Mouse (Mus musculus) hindbrain, embryonic 14.5 days (tissue): Measurements from ENCODE around the gene Tppp. TPM values are rescaled to one million over a fixed set of nuclear protein-coding genes. Genes with fewer than 3 reads are reported as not detected.

Experiments used
- ATAC-seq: fragments of 200-750 bp; cut with Nextera tagmentation; 2 replicates; pipeline ENCODE4 v1.8.0; 2017; ENCODE audit warnings: moderate number of reproducible peaks, mild to moderate bottlenecking, moderate TSS enrichment, moderate library complexity; ENCODE audit not compliant: low FRiP score
- DNase-seq: peaks from one replicate; pipeline ENCODE4 v3.0.0-alpha.2; 2015; ENCODE audit warnings: low spot score
- H3K27ac ChIP-seq: fragments of 300-500 bp; sonication (generic); 2 replicates; pipeline ENCODE4 v1.5.1; 2014; ENCODE audit warnings: mild to moderate bottlenecking, moderate library complexity
- H3K27me3 ChIP-seq: fragments of 300-500 bp; sonication (generic); 2 replicates; pipeline ENCODE4 v1.6.1; 2014; ENCODE audit warnings: mild to moderate bottlenecking, low read length, mixed read lengths; ENCODE audit not compliant: control insufficient read depth, insufficient read depth
- H3K36me3 ChIP-seq: fragments of 300-500 bp; sonication (generic); replicated peaks from 2 replicates; pipeline ENCODE4 v1.6.1; 2014; ENCODE audit not compliant: control insufficient read depth, insufficient read depth
- H3K4me1 ChIP-seq: fragments of 300-500 bp; sonication (generic); replicated peaks from 2 replicates; pipeline ENCODE4 v1.6.1; 2014; ENCODE audit warnings: antibody characterized with exemption, low read length, mixed read lengths; ENCODE audit not compliant: control insufficient read depth, insufficient read depth
- H3K4me2 ChIP-seq: fragments of 300-500 bp; sonication (generic); replicated peaks from 2 replicates; pipeline ENCODE4 v1.6.1; 2014; ENCODE audit warnings: mild to moderate bottlenecking, moderate library complexity
- H3K4me3 ChIP-seq: fragments of 300-500 bp; sonication (generic); replicated peaks from 2 replicates; pipeline ENCODE4 v1.5.1; 2014; ENCODE audit warnings: mild to moderate bottlenecking, low read length
- H3K9ac ChIP-seq: fragments of 300-500 bp; sonication (generic); 2 replicates; pipeline ENCODE4 v1.6.1; 2014
- H3K9me3 ChIP-seq: fragments of 300-500 bp; sonication (generic); 2 replicates; pipeline ENCODE4 v1.6.1; 2016; ENCODE audit warnings: low read length; ENCODE audit not compliant: control insufficient read depth
- WGBS: fragments of 180-500 bp; shearing (Covaris S2); extraction: QIAGEN DNeasy Blood & Tissue Kit; methylation state at CpG from one replicate; pipeline ENCODE4 v1.1.7; 2014; 5-methylcytosine and 5-hydroxymethylcytosine counted together
- polyA plus RNA-seq: library from polyadenylated mRNA; unstranded; fragments of >200 nt; fragmentation: Nextera tagmentation; extraction: Ambion mirVana; gene quantifications from 2 replicates; pipeline ENCODE4 v1.2.1, GENCODE M21; 2014

The Tppp gene
- 13.4 and 15.7 TPM in 2 replicates for polyA plus RNA-seq

DNA sequence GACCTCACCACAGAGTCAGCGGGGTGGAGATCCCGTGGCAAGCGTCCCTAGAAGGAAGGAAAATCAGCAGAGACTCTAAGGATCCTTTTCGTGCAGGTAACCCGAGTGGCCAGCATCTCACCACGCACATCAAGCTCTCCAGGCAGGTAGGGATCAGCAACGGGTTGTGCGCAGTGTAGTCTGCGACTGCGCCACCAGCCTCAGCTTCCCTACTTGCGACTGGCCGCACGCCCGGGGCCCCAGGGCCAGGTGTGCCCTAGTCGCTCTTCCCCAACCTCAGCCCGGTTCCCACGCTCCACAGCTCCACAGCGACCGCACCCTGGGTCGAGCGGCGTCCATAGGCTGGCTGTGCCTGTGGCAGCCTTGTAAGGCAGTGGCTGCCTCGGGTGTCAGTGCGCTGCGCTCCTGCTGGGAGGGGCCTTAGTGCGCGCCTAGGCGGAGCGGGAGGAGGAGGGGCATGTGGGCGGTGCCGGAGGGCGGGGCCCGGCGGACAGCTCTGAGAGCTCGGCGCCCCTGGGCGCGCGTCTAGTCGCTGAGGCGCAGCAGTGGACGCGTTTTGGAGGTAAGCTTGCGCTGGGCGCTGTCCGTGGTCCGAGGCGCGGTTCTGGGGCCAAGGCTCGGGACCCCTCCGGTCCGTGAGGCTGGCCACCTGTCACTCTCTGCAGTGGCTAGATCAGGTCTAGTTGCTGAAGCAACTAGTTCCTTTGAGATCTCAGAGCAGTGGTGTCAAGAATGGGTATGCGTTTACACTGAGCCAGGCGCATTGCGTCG lies at the start of gene Tppp:
Gene Tppp (plus strand): TSS at position 460 of the 771 bp plus-strand sequence.
- Histone ChIP-seq H3K4me3 (peak within 1 kb of the TSS; percentile 55), H3K27ac (peak within 1 kb of the TSS; percentile 77), H3K4me1 (peaks cover 11% of the 10 kb centered on the region), H3K27me3 (peaks cover 4% of the 10 kb centered on the region; the same call in 1 of the 2 replicates), H3K9me3 (no peaks in the 10 kb centered on the region), H3K4me2 (peak within 1 kb of the TSS; percentile 80), H3K36me3 (no peaks in the 10 kb centered on the region), H3K9ac (peak within 1 kb of the TSS; percentile 59)
- ATAC-seq (peak; percentile 92), DNase-seq (peak; percentile 83)
- under 1% methylated on average over 49 of the region's 56 CpGs for WGBS

DNA sequence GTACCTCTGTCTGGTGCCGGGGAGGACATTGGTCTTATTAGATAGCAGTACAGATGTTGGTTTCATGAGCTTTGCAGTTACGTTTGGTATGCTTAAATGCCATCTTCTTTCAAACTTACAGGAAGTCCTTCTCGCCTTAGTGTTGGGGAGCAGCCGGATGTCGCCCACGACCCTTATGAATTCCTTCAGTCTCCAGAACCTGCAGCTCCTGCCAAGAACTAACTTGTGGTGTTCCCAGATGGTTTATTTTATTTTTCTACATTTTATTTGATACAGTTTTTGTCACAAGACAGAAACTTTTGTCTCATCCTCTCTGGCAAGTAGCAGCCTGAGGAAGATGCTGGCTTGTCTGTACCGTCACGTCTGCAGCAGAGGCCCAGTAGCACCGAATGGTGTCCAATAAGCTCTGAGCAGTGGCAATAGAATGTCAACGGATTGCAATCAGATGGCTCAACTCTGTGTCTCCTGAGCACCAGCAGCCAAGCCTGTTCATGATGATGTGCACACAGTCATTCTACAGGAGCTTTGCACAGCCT lies 49.0 kb upstream of the Tppp start:
- Histone ChIP-seq H3K4me2 (no peak overlapping the region), H3K4me1 (no peaks in the 10 kb centered on the region), H3K27me3 (no peaks in the 10 kb centered on the region), H3K9ac (no peak overlapping the region), H3K9me3 (no peaks in the 10 kb centered on the region), H3K36me3 (peaks cover 72% of the 10 kb centered on the region), H3K4me3 (no peak overlapping the region), H3K27ac (no peak overlapping the region)
- ATAC-seq, result no peak
- DNase-seq, result no peak
- WGBS, result 93% methylated on average over 10 of the region's 10 CpGs

DNA sequence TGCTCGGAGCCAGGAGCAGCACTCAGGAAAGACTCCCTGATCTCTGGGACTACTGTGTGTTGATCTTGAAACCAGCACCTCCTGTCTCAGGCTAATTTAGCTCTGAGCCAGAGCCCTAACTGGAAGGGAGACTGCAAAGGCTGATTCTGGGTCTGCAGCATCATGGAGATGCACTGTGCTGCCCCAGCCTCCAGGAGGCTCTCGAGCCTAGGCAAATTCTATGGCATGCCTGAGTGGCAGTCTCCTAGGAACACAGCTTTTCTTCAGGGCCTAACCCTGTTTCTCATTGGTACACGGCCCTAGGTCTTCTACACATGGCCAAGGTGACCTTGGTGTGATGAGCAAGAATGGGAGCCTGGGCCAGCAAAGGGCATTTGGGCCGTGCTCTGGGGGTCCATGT lies 48.0 kb upstream of the Tppp start:
- Histone ChIP-seq H3K9ac (no peak overlapping the region), H3K36me3 (peaks cover 62% of the 10 kb centered on the region), H3K9me3 (no peaks in the 10 kb centered on the region), H3K27ac (no peak overlapping the region), H3K4me3 (no peak overlapping the region), H3K4me2 (no peak overlapping the region), H3K27me3 (no peaks in the 10 kb centered on the region), H3K4me1 (no peaks in the 10 kb centered on the region)
- DNase-seq (no peak), ATAC-seq (no peak)
- 82% methylated on average over 4 of the region's 4 CpGs for WGBS

DNA sequence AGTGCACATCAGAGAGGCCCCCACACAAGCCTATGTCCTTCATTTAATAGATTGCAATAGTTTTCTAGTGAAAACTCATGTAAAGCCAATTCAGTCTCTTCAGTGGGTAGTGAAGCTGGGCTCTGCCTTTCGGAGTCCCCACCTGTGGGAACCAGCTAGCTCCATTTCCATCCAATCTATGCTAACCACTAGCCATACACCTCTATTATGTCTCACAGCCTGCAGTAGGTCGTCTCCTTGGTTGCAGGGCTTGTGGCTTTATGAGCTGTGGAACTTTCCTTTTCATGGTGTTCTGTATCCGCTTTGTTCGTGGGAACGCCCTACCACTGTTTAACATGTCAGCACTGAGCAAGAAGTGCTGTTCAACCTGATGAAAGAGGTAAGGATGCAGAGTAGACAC lies 45.7 kb upstream of the Tppp start, which contains the start of gene Zdhhc11:
Gene Zdhhc11 (plus strand): TSS at position 301 of the 400 bp plus-strand sequence.
- Histone ChIP-seq H3K27ac (no peak within 1 kb of the TSS), H3K4me3 (no peak within 1 kb of the TSS), H3K4me2 (no peak within 1 kb of the TSS), H3K27me3 (no peaks in the 10 kb centered on the region), H3K9ac (no peak within 1 kb of the TSS), H3K4me1 (no peaks in the 10 kb centered on the region), H3K36me3 (peaks cover 38% of the 10 kb centered on the region), H3K9me3 (no peaks in the 10 kb centered on the region)
- ATAC-seq (no peak), DNase-seq (no peak)
- 92% methylated on average over 5 of the region's 5 CpGs for whole genome bisulfite sequencing

DNA sequence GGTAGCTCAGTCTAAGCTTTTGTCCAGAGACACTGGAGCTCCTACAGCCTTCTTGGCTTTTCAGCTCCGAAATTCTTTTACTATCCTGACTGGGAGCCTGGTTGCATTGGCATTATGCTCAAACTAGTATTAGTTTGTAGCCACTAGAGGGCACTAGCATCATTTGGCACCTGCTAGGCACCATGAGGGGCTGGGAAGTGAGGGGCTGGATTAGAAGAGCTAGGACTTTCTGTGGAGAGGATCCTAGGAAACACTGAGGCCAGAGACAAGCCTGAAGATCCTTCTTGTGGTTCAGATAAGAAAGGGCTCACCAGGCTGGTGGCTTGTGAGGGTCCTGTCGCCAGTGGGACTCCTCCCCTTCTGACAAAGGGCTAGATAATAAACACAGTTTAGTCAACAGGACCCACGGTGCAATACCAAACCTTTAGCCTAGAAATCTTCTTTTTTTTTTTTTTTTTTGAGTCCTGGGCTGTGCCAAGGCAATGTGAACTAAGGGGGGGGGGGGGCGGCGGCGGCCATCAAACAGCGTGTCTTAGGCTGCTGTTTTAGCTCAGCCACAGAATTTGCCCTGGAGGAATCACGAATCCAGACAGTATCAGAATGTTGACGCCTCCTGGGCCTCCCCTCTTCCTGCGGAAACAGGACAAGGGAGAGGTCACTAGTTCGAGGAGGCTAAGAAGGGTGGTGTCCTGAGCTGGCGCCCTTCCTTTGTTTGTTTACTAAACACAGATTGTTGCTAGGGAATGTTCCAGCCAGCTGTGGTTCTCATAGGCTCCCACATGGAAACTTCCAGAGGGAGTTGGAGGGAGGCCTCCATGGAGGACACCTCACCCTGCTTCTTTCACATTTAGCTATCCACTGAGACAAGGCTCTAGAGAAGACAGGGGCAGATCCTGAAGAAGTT lies 38.4 kb upstream of the Tppp start:
- peak; percentile 90 for ATAC-seq
- DNase-seq, result peak; percentile 84
- H3K27ac ChIP-seq, result no peak overlapping the region
- no peaks in the 10 kb centered on the region for H3K36me3 ChIP-seq
- H3K27me3 ChIP-seq, result no peaks in the 10 kb centered on the region
- H3K4me2 ChIP-seq, result no peak overlapping the region
- no peak overlapping the region for H3K9ac ChIP-seq
- WGBS, result 49% methylated on average over 12 of the region's 12 CpGs
- H3K4me1 ChIP-seq, result no peaks in the 10 kb centered on the region
- H3K9me3 ChIP-seq, result no peaks in the 10 kb centered on the region
- H3K4me3 ChIP-seq, result no peak overlapping the region

DNA sequence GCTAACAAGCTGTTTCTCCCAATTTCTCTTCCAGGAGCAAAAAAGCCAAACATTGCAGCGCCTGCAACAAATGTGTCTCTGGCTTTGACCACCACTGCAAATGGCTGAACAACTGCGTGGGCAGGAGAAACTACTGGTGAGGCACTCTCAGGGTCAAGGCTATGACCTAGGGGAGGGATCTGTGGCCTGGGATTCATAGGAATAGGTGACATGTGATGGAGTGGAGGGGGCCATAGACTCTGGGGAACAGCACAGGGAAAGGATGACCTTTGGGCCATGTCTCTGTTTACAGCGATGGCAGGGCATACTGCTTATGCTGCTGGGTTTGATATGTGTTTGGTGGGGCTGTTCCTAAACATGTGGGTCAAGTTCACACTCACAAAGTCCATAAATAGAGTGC lies 34.7 kb upstream of the Tppp start:
- Histone ChIP-seq H3K4me2 (no peak overlapping the region), H3K27ac (no peak overlapping the region), H3K36me3 (no peaks in the 10 kb centered on the region), H3K4me1 (no peaks in the 10 kb centered on the region), H3K9ac (no peak overlapping the region), H3K4me3 (no peak overlapping the region), H3K27me3 (no peaks in the 10 kb centered on the region), H3K9me3 (no peaks in the 10 kb centered on the region)
- no peak for DNase-seq
- no peak for ATAC-seq
- 93% methylated on average over 3 of the region's 3 CpGs for WGBS

DNA sequence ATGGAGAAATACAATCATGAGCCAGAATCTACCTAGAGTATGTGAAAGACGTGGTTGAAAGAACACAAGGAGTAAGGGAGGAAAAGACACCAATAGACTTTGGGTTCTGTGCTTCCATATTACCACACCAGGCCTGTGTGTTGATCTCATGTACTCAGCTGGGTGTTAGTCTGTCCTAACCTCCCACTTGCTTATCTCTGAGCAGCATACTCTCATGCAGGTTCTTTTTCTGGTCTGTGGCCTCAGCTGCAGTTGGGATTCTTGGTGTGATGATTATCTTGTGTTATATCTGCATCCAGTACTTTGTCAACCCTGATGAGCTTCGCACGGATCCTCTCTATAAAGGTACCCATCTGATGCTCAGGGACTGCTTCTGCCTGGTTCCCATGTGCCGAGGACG lies 32.3 kb upstream of the Tppp start:
- Histone ChIP-seq H3K27ac (no peak overlapping the region), H3K4me2 (no peak overlapping the region), H3K9ac (no peak overlapping the region), H3K4me3 (no peak overlapping the region), H3K9me3 (no peaks in the 10 kb centered on the region), H3K4me1 (no peaks in the 10 kb centered on the region), H3K36me3 (no peaks in the 10 kb centered on the region), H3K27me3 (no peaks in the 10 kb centered on the region)
- 86% methylated on average over 5 of the region's 5 CpGs for WGBS
- no peak for ATAC-seq
- no peak for DNase-seq

DNA sequence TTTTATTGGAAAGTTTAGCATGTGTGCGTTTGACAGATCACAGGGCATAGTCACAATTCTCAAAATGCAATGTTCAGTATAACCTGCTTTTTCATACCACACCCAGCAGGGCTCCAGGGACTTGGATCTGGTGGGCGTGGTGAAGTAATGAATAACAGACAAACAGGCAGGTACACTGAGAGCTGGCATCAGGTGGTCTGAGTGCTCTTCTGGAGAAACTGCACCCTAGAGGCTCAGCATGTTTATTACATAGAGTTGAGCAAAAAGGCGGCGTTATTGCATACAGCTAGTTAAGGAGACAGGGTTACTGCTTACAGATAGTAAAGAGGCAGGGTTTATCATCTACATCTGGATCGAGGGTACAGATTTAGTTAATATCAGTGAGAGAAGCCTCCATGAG lies 18.9 kb upstream of the Tppp start:
- Histone ChIP-seq H3K4me2 (no peak overlapping the region), H3K9ac (no peak overlapping the region), H3K4me1 (no peaks in the 10 kb centered on the region), H3K9me3 (no peaks in the 10 kb centered on the region), H3K27me3 (no peaks in the 10 kb centered on the region), H3K27ac (no peak overlapping the region), H3K36me3 (no peaks in the 10 kb centered on the region), H3K4me3 (no peak overlapping the region)
- ATAC-seq, result no peak
- no peak for DNase-seq
- 87% methylated on average over 5 of the region's 5 CpGs for WGBS

DNA sequence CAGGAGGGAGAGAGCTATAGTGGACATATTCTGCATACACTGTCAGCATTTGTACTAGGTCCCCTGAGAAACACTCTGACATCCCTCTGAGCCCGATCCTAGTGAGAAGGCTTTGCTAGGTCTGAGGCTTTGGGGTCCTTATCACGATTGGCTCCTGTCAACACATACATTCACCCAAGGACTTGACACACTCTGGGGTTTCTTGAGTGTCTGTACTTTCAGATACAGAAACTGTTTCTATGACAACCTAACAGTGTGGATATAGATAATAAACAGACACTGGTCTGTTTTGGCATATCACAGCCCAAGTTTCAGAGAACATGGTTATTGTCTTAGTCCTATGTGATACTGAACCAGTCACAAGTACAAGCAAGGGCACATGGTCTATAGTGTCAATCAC lies 18.4 kb upstream of the Tppp start:
- no peaks in the 10 kb centered on the region for H3K9me3 ChIP-seq
- H3K4me2 ChIP-seq, result no peak overlapping the region
- no peaks in the 10 kb centered on the region for H3K36me3 ChIP-seq
- no peaks in the 10 kb centered on the region for H3K4me1 ChIP-seq
- no peak overlapping the region for H3K4me3 ChIP-seq
- no peaks in the 10 kb centered on the region for H3K27me3 ChIP-seq
- no peak overlapping the region for H3K27ac ChIP-seq
- no peak overlapping the region for H3K9ac ChIP-seq
- ATAC-seq (no peak), DNase-seq (no peak)
- WGBS, result 80% methylated on average over 2 of the region's 2 CpGs
